Mouse (Mus musculus) c-Kit-positive CD71-positive TER-119-positive erythroid progenitor cells, embryonic 14.5 days (primary cell): Measurements from ENCODE around the gene Faap20.
A peak's percentile ranks its signal among the peaks of the same experiment; 100 is the strongest.

ENCODE experiments used
- DNase-seq: peaks from one replicate; pipeline ENCODE4 v3.0.0-alpha.2; 2013; ENCODE audit warnings: low spot score

Gene Faap20

GRCm38 (mm10) chr4:155221106-155221505 is 28.5 kb upstream of the Faap20 start:
- DNase-seq = no peak

GRCm38 (mm10) chr4:155221599-155222551 is 27.7 kb upstream of the Faap20 start:
- DNase-seq = no peak

- DNase-seq = no peak
These were observed 27.1 kb upstream of the Faap20 start, which contains the start of gene Ski for GRCm38 (mm10) chr4:155222552-155222840. TSS of gene Ski (minus strand) at chr4:155222592.

- DNase-seq = peak; percentile 91
These were observed 26.6 kb upstream of the Faap20 start for GRCm38 (mm10) chr4:155222841-155223593.

GRCm38 (mm10) chr4:155223594-155224528 is 25.7 kb upstream of the Faap20 start:
- DNase-seq = no peak

GRCm38 (mm10) chr4:155225918-155226317 is 23.7 kb upstream of the Faap20 start:
- no peak for DNase-seq

GRCm38 (mm10) chr4:155227986-155228385 is 21.6 kb upstream of the Faap20 start:
- no peak for DNase-seq

- no peak for DNase-seq
These were observed 21.1 kb upstream of the Faap20 start for GRCm38 (mm10) chr4:155228461-155228860.

- no peak for DNase-seq
These were observed 15.7 kb upstream of the Faap20 start for GRCm38 (mm10) chr4:155233878-155234277.

- no peak for DNase-seq
These were observed 15.0 kb upstream of the Faap20 start for GRCm38 (mm10) chr4:155234371-155235310.

- no peak for DNase-seq
These were observed 14.1 kb upstream of the Faap20 start for GRCm38 (mm10) chr4:155235311-155236119.

GRCm38 (mm10) chr4:155236737-155237385 is 12.7 kb upstream of the Faap20 start:
- no peak for DNase-seq

- DNase-seq = no peak
These were observed 11.3 kb upstream of the Faap20 start for GRCm38 (mm10) chr4:155238276-155238675.

GRCm38 (mm10) chr4:155239494-155239893 is 10.1 kb upstream of the Faap20 start:
- no peak for DNase-seq

- DNase-seq = no peak
These were observed 7.8 kb upstream of the Faap20 start for GRCm38 (mm10) chr4:155241789-155242188.

GRCm38 (mm10) chr4:155242292-155242691 is 7.3 kb upstream of the Faap20 start:
- DNase-seq = no peak

GRCm38 (mm10) chr4:155243233-155243632 is 6.4 kb upstream of the Faap20 start:
- DNase-seq = no peak

GRCm38 (mm10) chr4:155245770-155246492 is 3.7 kb upstream of the Faap20 start:
- DNase-seq = no peak

GRCm38 (mm10) chr4:155246691-155247105 is 2.9 kb upstream of the Faap20 start:
- DNase-seq = no peak
